Mouse (Mus musculus) spleen, postnatal 36 days (tissue): ENCODE measurements around the gene Gm8909.
"Not testable (repeated sequence)": the region's sequence is repeated elsewhere in the genome, so short reads cannot be mapped to it uniquely, and the experiment has no call there.

Experiments used
- DNase-seq, 2 experiments: peaks; one replicate each; pipeline ENCODE4 v3.0.0; 2022; ENCODE audit warnings: low spot score in 2 of 2, mixed read lengths in 1 of 2

Gene Gm8909

GRCm38 (mm10) chr17:36161129-36162051 is 6.9 kb downstream of the Gm8909 start:
- DNase-seq: no peak

- DNase-seq: not testable (repeated sequence)
Measured at GRCm38 (mm10) chr17:36158264-36158663, 10.1 kb downstream of the Gm8909 start.

GRCm38 (mm10) chr17:36157782-36158181 is 10.6 kb downstream of the Gm8909 start:
- DNase-seq: not testable (repeated sequence)

DNA sequence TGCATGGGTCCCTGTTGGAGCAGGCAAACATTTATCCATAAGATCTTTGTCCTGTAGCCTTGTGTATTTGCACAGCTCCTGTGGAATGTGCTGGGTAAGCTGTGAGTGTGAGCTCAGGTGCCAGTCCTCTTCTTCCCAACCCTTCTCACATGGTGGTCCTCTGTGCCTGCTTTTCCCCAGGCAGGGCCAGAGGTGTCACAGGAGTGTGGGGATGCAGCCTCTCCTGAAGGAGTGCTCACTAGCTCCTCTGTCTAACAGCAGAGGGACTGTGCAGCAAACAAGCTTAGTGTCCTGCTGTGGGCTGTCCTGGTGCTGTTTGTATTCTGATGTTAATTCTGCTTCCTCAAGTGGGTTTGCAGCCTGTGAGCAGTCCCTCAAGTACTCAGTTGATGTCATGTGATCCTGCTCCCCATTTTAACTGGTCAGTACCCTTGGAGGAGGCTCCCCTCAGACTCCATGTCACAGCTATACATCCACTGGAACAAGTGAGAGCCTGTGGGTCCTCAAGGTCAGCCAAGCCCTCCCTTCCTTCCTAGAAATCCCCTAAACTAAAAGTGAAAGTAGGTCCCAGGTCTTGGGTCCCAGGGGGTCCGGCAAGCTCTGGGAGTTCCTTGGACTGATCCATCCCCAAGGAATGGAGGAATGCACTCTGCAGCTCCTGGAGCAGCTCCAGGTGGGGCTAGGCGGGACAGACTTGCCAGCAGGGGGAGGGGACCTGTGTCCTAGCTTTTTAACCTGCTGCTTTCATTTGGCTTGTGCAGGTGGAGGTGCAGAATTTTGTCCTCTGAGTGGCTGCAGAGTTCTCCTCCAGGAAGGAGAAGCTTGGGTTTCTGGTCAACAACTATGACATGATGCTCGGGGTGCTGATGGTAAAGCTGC is 13.8 kb downstream of the Gm8909 start:
- no peak for DNase-seq

DNA sequence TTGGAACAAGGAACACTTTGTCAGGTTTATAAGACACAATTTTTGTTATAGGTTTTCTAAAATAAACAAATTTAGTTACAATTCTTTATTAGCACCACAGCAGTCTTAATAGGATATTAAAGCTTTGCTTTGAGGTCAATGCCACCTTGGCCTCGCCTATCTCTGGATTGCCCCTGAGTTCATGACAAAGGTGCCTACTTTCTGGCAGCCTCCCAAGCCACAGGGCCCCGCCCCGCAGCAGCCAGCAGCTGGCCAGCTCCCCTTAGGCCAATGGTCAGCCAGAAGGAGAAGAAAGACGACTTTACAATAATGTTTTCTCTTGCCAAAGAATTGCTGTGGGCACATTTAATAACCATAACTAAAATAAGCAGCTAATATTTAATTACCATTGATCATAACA is 17.1 kb downstream of the Gm8909 start:
- DNase-seq: not testable (repeated sequence)

- not testable (repeated sequence) for DNase-seq
Measured at GRCm38 (mm10) chr17:36148468-36148867, 19.9 kb downstream of the Gm8909 start.

GRCm38 (mm10) chr17:36146937-36147336 is 21.4 kb downstream of the Gm8909 start:
- not testable (repeated sequence) for DNase-seq

GRCm38 (mm10) chr17:36145861-36146156 is 22.5 kb downstream of the Gm8909 start:
- not testable (repeated sequence) for DNase-seq

DNA sequence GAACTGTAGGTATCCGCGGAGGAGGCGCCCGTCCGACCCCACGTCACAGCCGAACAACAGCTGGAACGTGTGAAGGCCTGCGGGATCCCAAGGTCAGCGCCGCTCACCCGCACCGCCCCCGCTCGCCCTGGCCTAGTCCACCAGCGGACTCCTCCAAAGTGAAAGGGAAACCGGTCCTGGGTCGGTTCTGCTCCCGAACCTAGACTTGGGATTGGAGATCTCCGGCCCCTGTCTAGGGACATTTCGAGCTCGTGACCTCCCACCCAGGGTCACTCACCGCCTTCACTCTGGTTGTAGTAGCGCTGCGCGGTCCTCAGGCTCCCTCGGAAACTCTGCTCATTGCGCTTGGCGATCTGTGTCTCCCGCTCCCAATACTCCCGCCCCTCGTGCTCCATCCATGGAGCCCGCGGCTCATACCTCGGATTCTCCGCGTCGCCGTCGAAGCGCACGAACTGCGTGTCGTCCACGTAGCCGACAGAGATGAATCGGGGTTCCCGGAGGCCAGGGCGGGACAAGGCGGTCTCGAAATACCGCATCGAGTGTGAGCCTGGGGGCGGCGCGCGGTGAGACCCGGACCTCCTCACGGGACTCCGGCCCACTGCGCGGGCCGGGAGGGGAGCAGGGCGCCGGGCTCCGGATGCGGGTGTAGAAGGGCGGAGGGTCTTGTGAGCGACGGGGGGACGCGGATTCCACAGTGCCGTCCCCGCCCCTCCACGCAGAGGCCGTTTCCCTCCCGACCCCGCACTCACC is 23.1 kb downstream of the Gm8909 start:
- no peak for DNase-seq

DNA sequence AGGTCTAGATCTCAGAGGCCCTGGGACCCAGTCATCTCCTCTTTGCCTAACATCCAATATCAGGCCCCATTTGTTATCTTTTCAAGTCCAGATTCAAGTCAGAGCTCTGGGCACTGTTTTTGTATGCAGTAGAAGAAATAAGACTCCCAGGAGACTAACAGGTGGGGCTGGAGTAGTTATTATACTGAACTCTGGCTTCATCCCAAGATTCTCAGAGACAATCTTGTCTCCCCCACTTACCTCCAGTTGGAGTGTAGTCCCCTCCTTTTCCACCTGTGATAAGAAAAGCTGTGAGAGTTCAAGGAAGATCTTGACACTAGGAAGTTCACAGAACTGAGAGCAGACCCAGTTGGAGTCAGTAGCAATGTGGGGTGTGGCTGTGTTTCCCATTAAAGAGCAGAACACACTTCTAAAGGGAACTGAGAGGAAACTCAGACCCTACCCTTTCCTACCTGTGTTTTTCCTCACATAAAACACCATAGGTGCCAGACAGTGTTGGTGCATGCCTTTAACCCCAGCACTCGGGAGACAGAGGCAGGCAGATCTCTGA is 32.0 kb downstream of the Gm8909 start:
- not testable (repeated sequence) for DNase-seq

GRCm38 (mm10) chr17:36135421-36136231 is 32.7 kb downstream of the Gm8909 start:
- peak in 1 of 2 experiments; percentile 28 for DNase-seq

- DNase-seq: no peak
Measured at GRCm38 (mm10) chr17:36131516-36132265, 36.6 kb downstream of the Gm8909 start.

DNA sequence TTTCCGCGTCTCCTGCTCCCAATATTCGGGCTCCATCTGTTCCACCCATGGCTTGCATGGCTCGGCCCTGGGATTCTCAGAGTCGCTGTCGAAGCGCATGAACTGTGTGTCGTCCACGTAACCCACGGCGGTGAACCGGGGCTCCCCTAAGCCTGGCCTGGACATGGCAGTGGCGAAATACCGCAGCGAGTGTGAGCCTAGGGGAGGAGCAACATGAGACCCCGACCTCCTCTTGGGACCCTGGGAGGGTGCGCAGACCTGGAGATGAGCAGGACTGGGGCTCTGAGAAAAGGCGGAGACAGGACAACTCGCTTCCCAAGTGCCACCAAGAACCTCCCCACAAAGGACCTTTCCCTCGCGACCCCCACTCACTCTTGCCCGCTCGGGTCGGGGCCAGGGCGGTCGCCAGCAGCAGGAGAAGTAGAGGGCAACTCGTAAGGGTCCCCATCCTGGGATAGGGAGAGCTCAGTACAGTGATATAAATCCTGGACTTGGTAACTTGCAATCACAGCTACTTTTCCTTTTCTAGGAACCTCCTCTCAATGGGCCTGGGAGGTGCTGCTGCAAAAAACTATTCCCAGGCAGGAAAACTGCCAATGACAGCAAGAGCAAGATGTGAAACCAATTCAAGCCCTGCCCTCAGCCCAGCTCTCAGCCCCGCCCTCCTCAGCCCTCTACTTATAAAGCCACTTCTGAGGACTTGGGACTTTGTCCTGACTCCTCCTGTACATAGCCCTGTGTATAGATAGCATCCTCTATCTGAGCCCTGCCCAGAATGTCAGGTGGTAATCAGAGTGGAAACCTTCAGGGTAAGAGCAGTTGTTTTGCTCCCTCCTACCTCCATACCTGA is 39.1 kb downstream of the Gm8909 start, which contains the start of gene Gm7030:
TSS of gene Gm7030 (minus strand) at position 458 of the 850 bp plus-strand sequence.
- not testable (repeated sequence) for DNase-seq

GRCm38 (mm10) chr17:36128525-36128924 is 39.8 kb downstream of the Gm8909 start:
- DNase-seq: not testable (repeated sequence)

GRCm38 (mm10) chr17:36124111-36124510 is 44.2 kb downstream of the Gm8909 start:
- DNase-seq: not testable (repeated sequence)

DNA sequence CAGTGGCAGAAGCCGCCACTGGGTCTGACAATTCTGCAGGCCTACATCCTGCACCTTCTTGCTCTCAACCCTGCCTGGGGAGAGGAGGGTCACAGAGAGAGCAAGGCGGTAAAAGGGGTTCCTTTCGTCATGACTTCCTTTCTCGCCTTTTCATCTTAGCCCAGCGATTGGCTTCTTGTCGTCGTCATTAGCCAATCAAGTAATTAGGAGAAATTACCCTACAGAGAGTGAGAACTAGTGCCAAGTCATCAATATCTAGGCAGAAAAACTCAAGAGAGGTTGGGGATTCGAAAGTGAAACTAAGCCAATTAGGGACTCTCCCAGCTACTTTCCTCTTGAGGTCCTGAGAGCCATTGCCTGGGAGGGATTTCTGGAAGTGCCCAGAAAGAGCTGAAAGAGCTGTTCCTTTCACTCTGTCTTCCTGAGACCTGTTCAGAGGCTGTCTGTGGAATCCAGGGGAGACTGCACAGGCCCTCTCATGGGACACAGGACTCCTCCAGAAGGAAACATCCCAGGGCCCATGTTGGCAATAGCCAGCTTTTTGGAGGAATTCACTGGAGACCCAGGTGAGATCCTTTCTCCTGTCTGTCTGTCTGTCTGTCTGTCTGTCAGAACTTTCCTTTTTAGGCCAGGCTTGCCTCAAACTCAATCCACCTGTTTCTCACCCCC is 46.9 kb downstream of the Gm8909 start, which contains the start of gene Gm19684:
TSS of gene Gm19684 (plus strand) at position 327 of the 669 bp plus-strand sequence.
- DNase-seq: peak; percentile 88 to 92

- not testable (repeated sequence) for DNase-seq
Measured at GRCm38 (mm10) chr17:36120839-36121238, 47.5 kb downstream of the Gm8909 start.

DNA sequence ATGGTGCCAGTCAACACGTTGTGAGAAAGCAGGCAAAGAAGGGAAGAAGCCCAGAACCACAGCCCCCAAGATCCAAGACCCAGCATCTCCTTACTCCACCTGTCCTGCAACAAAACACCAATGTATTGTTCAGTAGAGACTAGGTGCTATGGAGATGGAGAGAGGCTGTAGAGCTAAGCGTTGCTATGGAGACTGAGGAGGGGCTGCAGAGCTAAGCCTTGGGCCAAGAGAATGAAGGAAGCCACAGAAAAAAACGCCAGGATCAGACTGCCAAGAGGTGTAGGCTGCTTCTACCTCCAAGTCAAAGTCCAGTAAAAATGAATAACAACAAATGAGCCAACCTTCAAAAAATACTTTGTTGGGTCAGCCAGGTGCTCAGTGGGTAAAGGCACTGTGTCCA is 51.8 kb downstream of the Gm8909 start:
- not testable (repeated sequence) for DNase-seq
